Mouse (Mus musculus): ENCODE measurements at regions not wholly inside any gene's neighbourhood (a gene's known extent, or its start where the extent isn't known, plus 50 kb on each side); places are given as distances from the start of the nearest gene placed in this dataset.
A peak's percentile ranks its signal among the peaks of the same experiment; 100 is the strongest.
"Not testable (repeated sequence)": the region's sequence is repeated elsewhere in the genome, so short reads cannot be mapped to it uniquely, and the experiment has no call there.

- Histone ChIP-seq H3K27ac (ENCODE audit: low read depth) (0 out of 2 replicates have a peak overlapping the region, but pooled peaks have one; percentile 16), H3K9ac (replicated peaks) (no peak overlapping the region), H3K4me2 (ENCODE audit: low read depth, low read length) (no peak overlapping the region), H3K4me3 (ENCODE audit: low read depth, low read length) (no peak overlapping the region), H3K9me3 (ENCODE audit: low read length) (no peaks in the 10 kb centered on the region), H3K27me3 (ENCODE audit: insufficient read depth, low read length) (no peaks in the 10 kb centered on the region), H3K36me3 (replicated peaks; ENCODE audit: insufficient read depth, low read length) (no peaks in the 10 kb centered on the region), H3K4me1 (ENCODE audit: insufficient read depth) (peaks cover 21% of the 10 kb centered on the region)
- TF ChIP-seq CTCF (IDR thresholded peaks at IDR 0.05; ENCODE audit: low read depth) (no peak), EP300 (IDR thresholded peaks at IDR 0.05; ENCODE audit: low read depth) (no peak)
- 41% methylated on average over 12 of the region's 12 CpGs for WGBS (ENCODE audit: insufficient replicate concordance)
- DNase-seq, result no peak
- no peak for ATAC-seq
These were observed 200.4 kb downstream of the Fam43a start for GRCm38 (mm10) chr16:30799699-30800483.

DNA sequence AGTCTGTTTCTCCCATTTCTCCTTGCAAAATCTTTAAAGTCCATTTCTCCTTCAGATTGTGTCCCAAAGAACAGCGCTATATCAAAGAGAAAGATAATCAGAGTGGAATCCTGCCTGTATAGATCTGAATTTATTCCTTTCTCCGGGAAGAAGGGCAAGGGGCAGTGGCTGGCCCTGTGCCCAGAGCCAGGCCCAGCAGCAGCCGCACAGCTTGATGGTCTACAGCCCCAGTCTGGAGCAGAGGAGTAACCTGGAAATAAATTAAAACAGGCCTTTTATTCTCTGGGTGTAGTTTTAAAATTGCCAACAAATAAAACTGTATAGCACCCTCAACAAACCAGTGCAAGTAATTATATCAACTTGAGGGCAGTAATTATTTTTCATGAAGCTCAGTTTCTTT is 204.5 kb downstream of the Fam43a start:
- Histone ChIP-seq H3K9me3 (ENCODE audit: low read length) (no peaks in the 10 kb centered on the region), H3K4me3 (ENCODE audit: low read depth, low read length) (no peak overlapping the region), H3K27me3 (ENCODE audit: insufficient read depth, low read length) (no peaks in the 10 kb centered on the region), H3K9ac (replicated peaks) (no peak overlapping the region), H3K36me3 (replicated peaks; ENCODE audit: insufficient read depth, low read length) (no peaks in the 10 kb centered on the region), H3K4me2 (ENCODE audit: low read depth, low read length) (no peak overlapping the region), H3K4me1 (ENCODE audit: insufficient read depth) (peaks cover 13% of the 10 kb centered on the region; the same call in 1 of the 2 replicates), H3K27ac (ENCODE audit: low read depth) (no peak overlapping the region)
- no peak for TF ChIP-seq EP300 (IDR thresholded peaks at IDR 0.05; ENCODE audit: low read depth)
- TF ChIP-seq CTCF (IDR thresholded peaks at IDR 0.05; ENCODE audit: low read depth), result no peak
- 71% methylated on average over 3 of the region's 3 CpGs for WGBS (ENCODE audit: insufficient replicate concordance)
- ATAC-seq, result no peak
- no peak for DNase-seq

DNA sequence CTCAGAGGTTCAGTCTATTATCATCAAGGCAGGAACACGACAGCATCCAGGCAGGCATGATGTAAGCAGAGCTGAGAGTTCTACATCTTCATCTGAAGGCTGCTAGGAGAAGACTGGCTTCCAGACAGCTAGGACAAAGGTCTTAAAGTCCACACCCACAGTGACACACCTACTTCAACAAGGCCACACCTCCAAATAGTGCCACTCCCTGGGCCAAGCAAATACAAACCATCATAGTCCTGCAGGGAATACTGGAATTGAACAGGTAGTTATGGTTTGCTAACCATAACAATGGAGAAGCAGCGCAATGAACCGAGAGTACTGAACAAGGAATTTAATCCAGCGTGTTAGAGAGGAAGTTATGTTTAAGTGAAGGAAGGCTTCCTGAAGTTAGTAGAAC is 206.7 kb downstream of the Fam43a start:
- not testable (repeated sequence) for H3K9ac ChIP-seq (replicated peaks); H3K9me3 ChIP-seq (ENCODE audit: low read length); H3K4me1 ChIP-seq (ENCODE audit: insufficient read depth); H3K4me3 ChIP-seq (ENCODE audit: low read depth, low read length); H3K27ac ChIP-seq (ENCODE audit: low read depth); H3K4me2 ChIP-seq (ENCODE audit: low read depth, low read length); H3K36me3 ChIP-seq (replicated peaks; ENCODE audit: insufficient read depth, low read length); ATAC-seq; H3K27me3 ChIP-seq (ENCODE audit: insufficient read depth, low read length)
- peak; percentile 1 for DNase-seq
- WGBS (ENCODE audit: insufficient replicate concordance), result 75% methylated on average over 4 of the region's 4 CpGs

- no peak overlapping the region for H3K9ac ChIP-seq (replicated peaks)
- H3K36me3 ChIP-seq (replicated peaks; ENCODE audit: insufficient read depth, low read length), result no peaks in the 10 kb centered on the region
- peaks cover 11% of the 10 kb centered on the region for H3K4me1 ChIP-seq (ENCODE audit: insufficient read depth)
- DNase-seq (no peak), ATAC-seq (no peak)
- no peak overlapping the region for H3K4me2 ChIP-seq (ENCODE audit: low read depth, low read length)
- H3K27me3 ChIP-seq (ENCODE audit: insufficient read depth, low read length), result no peaks in the 10 kb centered on the region
- no peak overlapping the region for H3K27ac ChIP-seq (ENCODE audit: low read depth)
- H3K4me3 ChIP-seq (ENCODE audit: low read depth, low read length), result no peak overlapping the region
- H3K9me3 ChIP-seq (ENCODE audit: low read length), result no peaks in the 10 kb centered on the region
- TF ChIP-seq CTCF (IDR thresholded peaks at IDR 0.05; ENCODE audit: low read depth), result no peak
- 52% methylated on average over 5 of the region's 5 CpGs for WGBS (ENCODE audit: insufficient replicate concordance)
These were observed 219.1 kb downstream of the Fam43a start for GRCm38 (mm10) chr16:30818541-30819120.

DNA sequence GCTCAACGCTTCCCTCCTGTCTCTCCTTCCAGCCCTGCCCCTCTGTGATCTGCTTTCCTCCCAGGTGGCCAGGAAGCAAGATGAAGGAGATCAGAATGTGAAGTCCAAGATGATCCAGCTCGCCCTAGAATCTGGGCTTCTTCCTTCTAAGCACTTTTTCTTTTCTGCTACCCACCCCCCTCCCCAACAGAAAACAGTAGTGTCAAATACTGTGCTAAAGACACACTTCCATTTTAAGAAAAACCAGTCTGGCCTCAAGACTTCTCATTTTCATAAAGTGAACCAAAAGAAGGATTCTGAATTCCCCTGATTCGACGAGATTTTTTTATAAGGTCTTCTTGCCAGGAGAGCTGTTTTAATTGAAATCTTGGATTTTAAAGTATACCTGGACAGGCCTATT is 219.8 kb downstream of the Fam43a start:
- H3K9me3 ChIP-seq (ENCODE audit: low read length), result no peaks in the 10 kb centered on the region
- H3K4me1 ChIP-seq (ENCODE audit: insufficient read depth), result peaks cover 11% of the 10 kb centered on the region
- H3K36me3 ChIP-seq (replicated peaks; ENCODE audit: insufficient read depth, low read length), result no peaks in the 10 kb centered on the region
- ATAC-seq (no peak), DNase-seq (no peak)
- H3K27ac ChIP-seq (ENCODE audit: low read depth), result no peak overlapping the region
- no peak overlapping the region for H3K9ac ChIP-seq (replicated peaks)
- TF ChIP-seq CTCF (IDR thresholded peaks at IDR 0.05; ENCODE audit: low read depth), result no peak
- no peak for TF ChIP-seq EP300 (IDR thresholded peaks at IDR 0.05; ENCODE audit: low read depth)
- H3K4me2 ChIP-seq (ENCODE audit: low read depth, low read length), result no peak overlapping the region
- no peak overlapping the region for H3K4me3 ChIP-seq (ENCODE audit: low read depth, low read length)
- WGBS (ENCODE audit: insufficient replicate concordance), result 74% methylated on average over 4 of the region's 4 CpGs
- H3K27me3 ChIP-seq (ENCODE audit: insufficient read depth, low read length), result no peaks in the 10 kb centered on the region

DNA sequence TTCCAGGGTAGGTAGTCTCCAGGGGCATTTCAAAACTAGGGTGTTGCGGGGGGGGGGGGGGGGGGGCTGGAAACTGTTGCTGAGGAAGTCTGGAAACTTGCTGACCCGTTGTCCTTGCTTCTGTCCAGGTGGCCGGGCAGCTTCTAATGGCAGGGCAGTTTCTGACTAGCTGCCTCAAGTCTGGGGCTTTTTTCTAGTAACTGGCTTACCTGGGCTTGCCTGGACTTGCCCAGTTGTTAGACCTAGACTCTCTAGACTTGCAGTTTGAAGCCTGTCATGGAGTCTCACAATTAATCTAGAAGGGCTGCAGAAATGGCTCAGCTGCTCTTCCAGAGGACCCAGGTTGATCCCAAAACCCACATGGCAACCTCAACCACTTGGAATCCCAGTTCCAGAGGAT is 220.7 kb downstream of the Fam43a start:
- no peaks in the 10 kb centered on the region for H3K9me3 ChIP-seq (ENCODE audit: low read length)
- no peak overlapping the region for H3K4me2 ChIP-seq (ENCODE audit: low read depth, low read length)
- TF ChIP-seq CTCF (IDR thresholded peaks at IDR 0.05; ENCODE audit: low read depth), result no peak
- no peak for TF ChIP-seq EP300 (IDR thresholded peaks at IDR 0.05; ENCODE audit: low read depth)
- peaks cover 11% of the 10 kb centered on the region for H3K4me1 ChIP-seq (ENCODE audit: insufficient read depth)
- no peak overlapping the region for H3K9ac ChIP-seq (replicated peaks)
- H3K27me3 ChIP-seq (ENCODE audit: insufficient read depth, low read length), result no peaks in the 10 kb centered on the region
- DNase-seq (no peak), ATAC-seq (no peak)
- no peak overlapping the region for H3K27ac ChIP-seq (ENCODE audit: low read depth)
- WGBS (ENCODE audit: insufficient replicate concordance), result 66% methylated on average over 3 of the region's 3 CpGs
- no peak overlapping the region for H3K4me3 ChIP-seq (ENCODE audit: low read depth, low read length)
- no peaks in the 10 kb centered on the region for H3K36me3 ChIP-seq (replicated peaks; ENCODE audit: insufficient read depth, low read length)

All from liver, postnatal 0 days (tissue).